ENCODE assay signal across 10 mouse cellular contexts in the genomic region with DNA sequence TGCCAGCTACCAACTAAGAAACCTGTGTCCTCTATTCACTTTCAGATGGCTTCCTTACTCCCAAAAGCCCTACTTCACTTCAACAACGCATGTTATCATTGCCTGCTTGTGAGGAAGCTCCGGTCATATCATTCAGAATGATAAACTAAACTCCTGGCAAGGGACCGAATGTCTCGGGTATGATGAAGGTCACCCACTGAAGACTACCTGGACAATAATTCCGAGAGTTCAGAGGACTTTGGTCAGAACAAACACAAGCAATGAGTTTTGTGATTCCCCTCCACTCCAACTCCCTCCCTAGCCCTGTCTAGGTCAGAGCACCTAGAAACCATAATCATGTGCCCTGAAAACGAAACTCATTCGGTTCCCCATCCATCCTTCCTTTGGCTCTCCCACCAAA. TPM values are rescaled to one million over a fixed set of nuclear protein-coding genes. Genes with fewer than 3 reads are reported as not detected.
DNase-seq lines count a peak whose midpoint lies in the region; ATAC-seq and TF ChIP-seq lines count a peak whose summit lies in the region.
"Had no signal": no experiment of that assay in that cellular context is flagged by ENCODE, and none has a peak within 500 bp of the region (broad histone marks: within the 10 kb centered on the region; RNA-seq: fewer than 3 reads in every experiment).

No protein-coding gene starts in this region.

- no peak for TF ChIP-seq CTCF in kidney, postnatal 0 days (IDR thresholded peaks at IDR 0.05; ENCODE audit: low read depth)

- peaks cover 21% of the 10 kb centered on the region for H3K4me1 ChIP-seq in forebrain, embryonic 10.5 days
- no peaks in the 10 kb centered on the region; the same call in 1 of the 2 replicates for H3K4me1 ChIP-seq in forebrain, embryonic 14.5 days (ENCODE audit: control insufficient read depth, insufficient read depth, low read length)
- H3K4me1 ChIP-seq in lung, embryonic 16.5 days (replicated peaks; ENCODE audit: control insufficient read depth, insufficient read depth, low read length): peaks cover 3% of the 10 kb centered on the region; the same call in 1 of the 2 replicates
- H3K4me1 ChIP-seq in kidney, postnatal 0 days (replicated peaks; ENCODE audit: insufficient read depth, low read length): no peaks in the 10 kb centered on the region; the same call in 1 of the 2 replicates
- 0 out of 2 replicates have a peak, but pooled peaks cover 4% of the 10 kb centered on the region for H3K4me1 ChIP-seq in neural tube, embryonic 14.5 days (ENCODE audit: control insufficient read depth, insufficient read depth, low read length)

- no peaks in the 10 kb centered on the region for H3K36me3 ChIP-seq in forebrain, embryonic 10.5 days (replicated peaks)
- no peaks in the 10 kb centered on the region for H3K36me3 ChIP-seq in forebrain, embryonic 14.5 days (ENCODE audit: control insufficient read depth, insufficient read depth, low read length)
- H3K36me3 ChIP-seq in lung, embryonic 16.5 days (ENCODE audit: control insufficient read depth, insufficient read depth, low read length): no peaks in the 10 kb centered on the region
- H3K36me3 ChIP-seq in kidney, postnatal 0 days (ENCODE audit: insufficient read depth, low read length): no peaks in the 10 kb centered on the region
- H3K36me3 ChIP-seq in neural tube, embryonic 14.5 days (ENCODE audit: control insufficient read depth, insufficient read depth, low read length): no peaks in the 10 kb centered on the region

- no peak for DNase-seq in forebrain, embryonic 10.5 days (ENCODE audit: extremely low spot score, low spot score)
- DNase-seq in forebrain, embryonic 14.5 days (ENCODE audit: low spot score): no peak
- DNase-seq in lung, postnatal 25 days (ENCODE audit: low spot score): no peak
- DNase-seq in kidney, postnatal 0 days (ENCODE audit: low spot score): no peak
- DNase-seq in urinary bladder, adult 18-20 months (ENCODE audit: low spot score in 2 of 2): no peak
- DNase-seq in left cerebral cortex, postnatal 36 days (ENCODE audit: low spot score in 2 of 2): no peak
- DNase-seq: cerebellum, postnatal 14 days had no signal

- 69% methylated on average over 7 of the region's 7 CpGs for WGBS in forebrain, embryonic 10.5 days
- WGBS in forebrain, embryonic 14.5 days: 75% methylated on average over 7 of the region's 7 CpGs
- 54% methylated on average over 7 of the region's 7 CpGs for WGBS in lung, embryonic 16.5 days
- 60% methylated on average over 7 of the region's 7 CpGs for WGBS in kidney, postnatal 0 days
- WGBS in neural tube, embryonic 14.5 days: 68% methylated on average over 7 of the region's 7 CpGs

- H3K4me2 ChIP-seq in forebrain, embryonic 14.5 days (ENCODE audit: low read length): no peak overlapping the region
- H3K4me2 ChIP-seq in lung, embryonic 16.5 days (ENCODE audit: low read depth, low read length): peak overlapping the region; percentile 72
- H3K4me2 ChIP-seq in kidney, postnatal 0 days (ENCODE audit: low read length): peak overlapping the region; percentile 61
- H3K4me2 ChIP-seq in neural tube, embryonic 14.5 days (ENCODE audit: low read depth, low read length): no peak overlapping the region

- no peak overlapping the region for H3K27ac ChIP-seq in forebrain, embryonic 10.5 days
- H3K27ac ChIP-seq in forebrain, embryonic 14.5 days (ENCODE audit: low read depth, low read length): no peak overlapping the region
- H3K27ac ChIP-seq in lung, embryonic 16.5 days (ENCODE audit: low read length): no peak overlapping the region
- 0 out of 2 replicates have a peak overlapping the region, but pooled peaks have one; percentile 65 for H3K27ac ChIP-seq in kidney, postnatal 0 days
- H3K27ac ChIP-seq in neural tube, embryonic 14.5 days (ENCODE audit: low read depth, low read length): no peak overlapping the region

- peak overlapping the region; percentile 60 for H3K4me3 ChIP-seq in forebrain, embryonic 10.5 days
- H3K4me3 ChIP-seq in forebrain, embryonic 14.5 days (ENCODE audit: low read depth, low read length): no peak overlapping the region
- H3K4me3 ChIP-seq in lung, embryonic 16.5 days (ENCODE audit: low read length): peak overlapping the region; percentile 55
- H3K4me3 ChIP-seq in kidney, postnatal 0 days (replicated peaks; ENCODE audit: low read depth, low read length): peak overlapping the region; percentile 56
- H3K4me3 ChIP-seq in neural tube, embryonic 14.5 days (ENCODE audit: low read depth, low read length): peak overlapping the region; percentile 39; the same call in 1 of the 2 replicates

- intact Hi-C loops in left cerebral cortex, postnatal 36 days (cut with DNase I): no loop called here

- H3K9ac ChIP-seq in forebrain, embryonic 14.5 days (ENCODE audit: low read length): no peak overlapping the region
- H3K9ac ChIP-seq in lung, embryonic 16.5 days (ENCODE audit: low read length): peak overlapping the region; percentile 57
- H3K9ac ChIP-seq in kidney, postnatal 0 days (ENCODE audit: low read depth, low read length): peak overlapping the region; percentile 73
- no peak overlapping the region for H3K9ac ChIP-seq in neural tube, embryonic 14.5 days (replicated peaks; ENCODE audit: low read depth, low read length)

- peaks cover 72% of the 10 kb centered on the region for H3K27me3 ChIP-seq in forebrain, embryonic 10.5 days (ENCODE audit: poor library complexity, severe bottlenecking)
- H3K27me3 ChIP-seq in forebrain, embryonic 14.5 days (replicated peaks; ENCODE audit: control insufficient read depth, insufficient read depth, low read length): peaks cover 38% of the 10 kb centered on the region
- peaks cover 23% of the 10 kb centered on the region for H3K27me3 ChIP-seq in lung, embryonic 16.5 days (ENCODE audit: control insufficient read depth, insufficient read depth, low read depth, low read length)
- peaks cover 5% of the 10 kb centered on the region; the same call in 1 of the 2 replicates for H3K27me3 ChIP-seq in kidney, postnatal 0 days (ENCODE audit: insufficient read depth, low read length)
- H3K27me3 ChIP-seq in neural tube, embryonic 14.5 days (ENCODE audit: control insufficient read depth, insufficient read depth, low read length): peaks cover 14% of the 10 kb centered on the region

- no peaks in the 10 kb centered on the region for H3K9me3 ChIP-seq in forebrain, embryonic 10.5 days
- H3K9me3 ChIP-seq in forebrain, embryonic 14.5 days (replicated peaks; ENCODE audit: control insufficient read depth, low read length): no peaks in the 10 kb centered on the region
- H3K9me3 ChIP-seq in lung, embryonic 16.5 days (ENCODE audit: control insufficient read depth, low read length): no peaks in the 10 kb centered on the region
- H3K9me3 ChIP-seq in kidney, postnatal 0 days (replicated peaks; ENCODE audit: low read length): no peaks in the 10 kb centered on the region
- no peaks in the 10 kb centered on the region for H3K9me3 ChIP-seq in neural tube, embryonic 14.5 days (ENCODE audit: control insufficient read depth, low read length)

- ATAC-seq in forebrain, embryonic 14.5 days: no peak
- ATAC-seq in lung, embryonic 16.5 days (ENCODE audit: low read depth): no peak
- ATAC-seq in kidney, postnatal 0 days (replicated peaks; ENCODE audit: low FRiP score, low read depth): no peak
- ATAC-seq in neural tube, embryonic 14.5 days (ENCODE audit: low read depth): no peak

RNA-seq across cellular contexts. Expression of a gene that starts 1.2 kb away (rescaled TPM):
- polyA plus RNA-seq in forebrain, embryonic 10.5 days (2016; fragmentation: Nextera tagmentation; extraction: Ambion mirVana): 0.56 and 0.58 TPM in 2 replicates
- 0.90 and 1.3 TPM in 2 replicates for polyA plus RNA-seq in forebrain, embryonic 14.5 days (2014; fragmentation: Nextera tagmentation; extraction: Ambion mirVana)
- 2.6 and 3.0 TPM in 2 replicates for polyA plus RNA-seq in lung, embryonic 16.5 days (2015; fragmentation: Nextera tagmentation; extraction: Ambion mirVana)
- polyA plus RNA-seq in kidney, postnatal 0 days (2015; fragmentation: Nextera tagmentation; extraction: Ambion mirVana): 7.4 and 7.6 TPM in 2 replicates
- polyA plus RNA-seq in neural tube, embryonic 14.5 days (2014; fragmentation: Nextera tagmentation; extraction: Ambion mirVana): 0.48 and 1.6 TPM in 2 replicates
- total RNA-seq in left cerebral cortex, postnatal 36 days (2021): 10 to 100 TPM; 39.6 to 50.5 TPM
- total RNA-seq: neutrophil, adult 5-6 weeks had no signal

RNA-seq across cellular contexts. Expression of a gene that starts 35.6 kb away (rescaled TPM):
- 78.1 and 82.6 TPM in 2 replicates for polyA plus RNA-seq in forebrain, embryonic 10.5 days (2016; fragmentation: Nextera tagmentation; extraction: Ambion mirVana)
- 120 and 132 TPM in 2 replicates for polyA plus RNA-seq in forebrain, embryonic 14.5 days (2014; fragmentation: Nextera tagmentation; extraction: Ambion mirVana)
- 154 and 166 TPM in 2 replicates for polyA plus RNA-seq in lung, embryonic 16.5 days (2015; fragmentation: Nextera tagmentation; extraction: Ambion mirVana)
- polyA plus RNA-seq in kidney, postnatal 0 days (2015; fragmentation: Nextera tagmentation; extraction: Ambion mirVana): 318 and 327 TPM in 2 replicates
- 108 and 125 TPM in 2 replicates for polyA plus RNA-seq in neural tube, embryonic 14.5 days (2014; fragmentation: Nextera tagmentation; extraction: Ambion mirVana)
- 100 to 1,000 TPM; 156 to 164 TPM for total RNA-seq in left cerebral cortex, postnatal 36 days (2021)

Comparison
In these comparisons a context has a peak if more than half of its experiments do, and no peak if none do; other contexts are left out.
1. H3K4me2 ChIP-seq: peak in lung, embryonic 16.5 days (single experiment) and kidney, postnatal 0 days (single experiment); none in forebrain, embryonic 14.5 days (single experiment) and neural tube, embryonic 14.5 days (single experiment).
2. H3K9ac ChIP-seq: peak in lung, embryonic 16.5 days (single experiment) and kidney, postnatal 0 days (single experiment); none in forebrain, embryonic 14.5 days (single experiment) and neural tube, embryonic 14.5 days (single experiment).